Mouse (Mus musculus): ENCODE data around the gene D930007J09Rik.

DNA sequence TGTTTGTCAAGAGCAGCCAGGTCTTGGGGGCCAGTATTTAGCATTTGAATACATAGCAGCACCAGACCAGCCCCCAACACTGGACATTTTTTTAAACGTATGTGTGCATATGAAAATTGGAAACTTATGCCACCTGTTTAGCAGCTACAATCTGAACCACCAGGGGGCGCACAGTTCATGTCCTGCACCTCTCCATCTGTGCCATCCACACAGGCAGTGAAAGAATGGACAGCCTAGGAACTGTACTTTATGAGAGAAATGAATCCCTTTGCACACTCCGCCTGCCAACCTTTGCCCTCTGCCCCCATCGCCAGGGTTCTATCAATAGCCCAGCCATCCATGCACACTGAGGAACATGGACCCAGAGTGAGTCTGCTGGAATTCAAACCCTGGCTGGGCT is 25.3 kb upstream of the D930007J09Rik start:
- TF ChIP-seq CTCF (IDR thresholded peaks at IDR 0.05; ENCODE audit: low read depth) (peak; percentile 80), EP300 (optimal IDR thresholded peaks at IDR 0.05) (no peak)
